Mouse (Mus musculus) CH12.LX (cell line): Measurements from ENCODE around the gene Gm20532. TPM values are rescaled to one million over a fixed set of nuclear protein-coding genes. Genes with fewer than 3 reads are reported as not detected.

ENCODE experiments used
- DNase-seq: peaks from one replicate; pipeline ENCODE4 v3.0.0-alpha.2; 2013; ENCODE audit errors: extremely low read depth
- H3K27ac ChIP-seq: 2 replicates; pipeline ENCODE4 v1.5.1; 2012; ENCODE audit warnings: low read depth, mild to moderate bottlenecking, control low read depth, moderate library complexity; ENCODE audit not compliant: insufficient read depth
- H3K27me3 ChIP-seq: replicated peaks from 2 replicates; pipeline ENCODE3; 2012; ENCODE audit warnings: inconsistent platforms
- H3K36me3 ChIP-seq, 2 experiments: replicated peaks in 1 of 2; 2 replicates each; pipeline versions ENCODE3 to v1.6.1; 2012; ENCODE audit warnings: inconsistent platforms in 1 of 2, low read length in 1 of 2, mild to moderate bottlenecking in 1 of 2, mixed read lengths in 1 of 2, moderate library complexity in 1 of 2; ENCODE audit not compliant: control insufficient read depth in 1 of 2, insufficient read depth in 1 of 2
- H3K4me1 ChIP-seq, 2 experiments: 2 replicates each; pipeline ENCODE4 v1.6.1; 2012; ENCODE audit warnings: inconsistent platforms in 1 of 2, moderate library complexity in 1 of 2; ENCODE audit not compliant: insufficient read depth in 2 of 2, control insufficient read depth in 1 of 2
- H3K4me2 ChIP-seq: 2 replicates; pipeline ENCODE4 v1.6.1; 2012; ENCODE audit warnings: low read depth, mild to moderate bottlenecking, control low read depth; ENCODE audit not compliant: poor library complexity, insufficient read depth, severe bottlenecking
- H3K4me3 ChIP-seq, 3 experiments: fragments of 150-350 bp in 1 of 3; sonication (generic) in 1 of 3; replicated peaks in 1 of 3; 2 replicates each; pipeline versions ENCODE3 to v1.5.1; 2011 to 2012; ENCODE audit warnings: low read depth in 2 of 3, low read length in 2 of 3, mild to moderate bottlenecking in 2 of 3, moderate library complexity in 2 of 3, control low read depth in 1 of 3, improper control_type of control experiment in 1 of 3, inconsistent platforms in 1 of 3, mixed read lengths in 1 of 3; ENCODE audit not compliant: poor library complexity in 1 of 3
- H3K79me2 ChIP-seq: replicated peaks from 2 replicates; pipeline ENCODE4 v1.6.1; 2012; ENCODE audit warnings: mild to moderate bottlenecking, moderate library complexity; ENCODE audit not compliant: control insufficient read depth, poor library complexity, insufficient read depth, severe bottlenecking; ENCODE audit errors: extremely low read depth
- H3K9ac ChIP-seq: 2 replicates; pipeline ENCODE4 v1.6.1; 2012; ENCODE audit warnings: low read depth, mild to moderate bottlenecking, control low read depth, moderate library complexity; ENCODE audit not compliant: insufficient read depth
- H3K9me3 ChIP-seq: replicated peaks from 2 replicates; pipeline ENCODE3; 2012; ENCODE audit warnings: low read length, inconsistent platforms, mixed read lengths
- BHLHE40 ChIP-seq: IDR thresholded peaks from 2 replicates; pipeline ENCODE4 v1.6.1; 2011; ENCODE audit warnings: mild to moderate bottlenecking, low read depth, low read length, improper control_type of control experiment
- CHD1 ChIP-seq: IDR thresholded peaks from 2 replicates; pipeline ENCODE4 v1.6.1; 2012; ENCODE audit warnings: low read depth, low read length, improper control_type of control experiment, inconsistent platforms
- CHD2 ChIP-seq: IDR thresholded peaks from 2 replicates; pipeline ENCODE4 v1.6.1; 2011; ENCODE audit warnings: low read length, improper control_type of control experiment
- CTCF ChIP-seq, 2 experiments: IDR thresholded peaks in 1 of 2; conservative IDR thresholded peaks in 1 of 2; 2 replicates each; pipeline ENCODE4 v1.5.1; 2011 to 2012; ENCODE audit warnings: low read depth in 2 of 2, low read length in 2 of 2, improper control_type of control experiment in 1 of 2, inconsistent platforms in 1 of 2, mild to moderate bottlenecking in 1 of 2, moderate library complexity in 1 of 2
- E2F4 ChIP-seq: IDR thresholded peaks from 2 replicates; pipeline ENCODE4 v1.6.1; 2011; ENCODE audit warnings: low read depth, low read length, improper control_type of control experiment; ENCODE audit not compliant: insufficient replicate concordance
- ELF1 ChIP-seq: IDR thresholded peaks from 2 replicates; pipeline ENCODE4 v1.6.1; 2014; ENCODE audit warnings: low read depth, mild to moderate bottlenecking, inconsistent platforms, low read length, improper control_type of control experiment
- EP300 ChIP-seq: IDR thresholded peaks from 2 replicates; pipeline ENCODE4 v1.6.1; 2011; ENCODE audit warnings: low read length, improper control_type of control experiment
- ETS1 ChIP-seq: conservative IDR thresholded peaks from 2 replicates; pipeline ENCODE4 v1.6.1; 2012; ENCODE audit warnings: low read depth, mild to moderate bottlenecking, inconsistent platforms, low read length, improper control_type of control experiment, moderate library complexity
- GABPA ChIP-seq: IDR thresholded peaks from 2 replicates; pipeline ENCODE4 v1.6.1; 2012; ENCODE audit warnings: low read depth, low read length, improper control_type of control experiment, inconsistent platforms; ENCODE audit not compliant: insufficient replicate concordance
- HCFC1 ChIP-seq: IDR thresholded peaks from 2 replicates; pipeline ENCODE4 v1.6.1; 2012; ENCODE audit warnings: low read depth, mild to moderate bottlenecking, inconsistent platforms, low read length, improper control_type of control experiment
- IRF4 ChIP-seq: IDR thresholded peaks from 2 replicates; pipeline ENCODE4 v1.6.1; 2014; ENCODE audit warnings: low read depth, mild to moderate bottlenecking, inconsistent platforms, low read length, improper control_type of control experiment
- JUN ChIP-seq: IDR thresholded peaks from 2 replicates; pipeline ENCODE4 v1.6.1; 2011; ENCODE audit warnings: low read depth, mild to moderate bottlenecking, low read length, improper control_type of control experiment, moderate library complexity; ENCODE audit not compliant: insufficient read depth
- JUND ChIP-seq: conservative IDR thresholded peaks from 2 replicates; pipeline ENCODE4 v1.6.1; 2011; ENCODE audit warnings: low read depth, low read length, improper control_type of control experiment
- KAT2A ChIP-seq: IDR thresholded peaks from 2 replicates; pipeline ENCODE4 v1.6.1; 2012; ENCODE audit warnings: low read length, improper control_type of control experiment, inconsistent platforms; ENCODE audit not compliant: insufficient replicate concordance
- MAFK ChIP-seq: IDR thresholded peaks from 2 replicates; pipeline ENCODE4 v1.6.1; 2011; ENCODE audit warnings: low read length, improper control_type of control experiment; ENCODE audit not compliant: insufficient replicate concordance
- MAX ChIP-seq: IDR thresholded peaks from 2 replicates; pipeline ENCODE4 v1.6.1; 2011; ENCODE audit warnings: low read length, improper control_type of control experiment
- MAZ ChIP-seq: IDR thresholded peaks from 2 replicates; pipeline ENCODE4 v1.6.1; 2012; ENCODE audit warnings: low read depth, mild to moderate bottlenecking, inconsistent platforms, low read length, improper control_type of control experiment, moderate library complexity
- MEF2A ChIP-seq: IDR thresholded peaks from 2 replicates; pipeline ENCODE4 v1.6.1; 2014; ENCODE audit warnings: low read depth, mild to moderate bottlenecking, inconsistent platforms, low read length, improper control_type of control experiment, borderline replicate concordance
- MXI1 ChIP-seq: IDR thresholded peaks from 2 replicates; pipeline ENCODE4 v1.6.1; 2011; ENCODE audit warnings: mild to moderate bottlenecking, low read depth, low read length, improper control_type of control experiment
- MYC ChIP-seq: IDR thresholded peaks from 2 replicates; pipeline ENCODE4 v1.6.1; 2011; ENCODE audit warnings: low read depth, mild to moderate bottlenecking, improper control_type of control experiment, low read length
- NELFE ChIP-seq: IDR thresholded peaks from 2 replicates; pipeline ENCODE4 v1.6.1; 2011; ENCODE audit warnings: low read depth, low read length, improper control_type of control experiment
- NRF1 ChIP-seq: IDR thresholded peaks from 2 replicates; pipeline ENCODE4 v1.6.1; 2014; ENCODE audit warnings: low read depth, mild to moderate bottlenecking, inconsistent platforms, low read length, improper control_type of control experiment, moderate library complexity
- PAX5 ChIP-seq: IDR thresholded peaks from 2 replicates; pipeline ENCODE4 v1.6.1; 2012; ENCODE audit warnings: low read length, inconsistent platforms, mixed read lengths
- POLR2A ChIP-seq: IDR thresholded peaks from 2 replicates; pipeline ENCODE4 v1.6.1; 2011; ENCODE audit warnings: low read depth, mild to moderate bottlenecking, improper control_type of control experiment, low read length
- POLR2AphosphoS2 ChIP-seq: IDR thresholded peaks from 2 replicates; pipeline ENCODE4 v1.6.1; 2011; ENCODE audit warnings: low read depth, low read length, improper control_type of control experiment
- RAD21 ChIP-seq: IDR thresholded peaks from 2 replicates; pipeline ENCODE4 v1.6.1; 2011; ENCODE audit warnings: low read depth, mild to moderate bottlenecking, low read length, improper control_type of control experiment, moderate library complexity
- RCOR1 ChIP-seq: conservative IDR thresholded peaks from 2 replicates; pipeline ENCODE4 v1.6.1; 2012; ENCODE audit warnings: low read depth, mild to moderate bottlenecking, inconsistent platforms, low read length, improper control_type of control experiment
- SIN3A ChIP-seq: IDR thresholded peaks from 2 replicates; pipeline ENCODE4 v1.6.1; 2012; ENCODE audit warnings: low read length, improper control_type of control experiment, inconsistent platforms
- SMC3 ChIP-seq: IDR thresholded peaks from 2 replicates; pipeline ENCODE4 v1.6.1; 2011; ENCODE audit warnings: low read depth, low read length, improper control_type of control experiment
- TBP ChIP-seq: conservative IDR thresholded peaks from 2 replicates; pipeline ENCODE4 v1.6.1; 2011; ENCODE audit warnings: low read depth, low read length, improper control_type of control experiment
- TCF12 ChIP-seq: IDR thresholded peaks from 2 replicates; pipeline ENCODE4 v1.6.1; 2014; ENCODE audit warnings: low read depth, mild to moderate bottlenecking, inconsistent platforms, low read length, improper control_type of control experiment
- UBTF ChIP-seq: IDR thresholded peaks from 2 replicates; pipeline ENCODE4 v1.6.1; 2012; ENCODE audit warnings: low read depth, mild to moderate bottlenecking, inconsistent platforms, low read length, improper control_type of control experiment, moderate library complexity
- USF1 ChIP-seq: IDR thresholded peaks from 2 replicates; pipeline ENCODE4 v1.6.1; 2014; ENCODE audit warnings: low read depth, mild to moderate bottlenecking, inconsistent platforms, low read length, improper control_type of control experiment
- USF2 ChIP-seq: conservative IDR thresholded peaks from 2 replicates; pipeline ENCODE4 v1.6.1; 2011; ENCODE audit warnings: low read depth, low read length, improper control_type of control experiment
- ZC3H11A ChIP-seq: IDR thresholded peaks from 2 replicates; pipeline ENCODE4 v1.6.1; 2012; ENCODE audit warnings: low read depth, mild to moderate bottlenecking, inconsistent platforms, low read length, improper control_type of control experiment
- ZKSCAN1 ChIP-seq: IDR thresholded peaks from 2 replicates; pipeline ENCODE4 v1.6.1; 2012; ENCODE audit warnings: low read depth, inconsistent platforms, low read length, improper control_type of control experiment, borderline replicate concordance
- ZMIZ1 ChIP-seq: IDR thresholded peaks from 2 replicates; pipeline ENCODE4 v1.6.1; 2012; ENCODE audit warnings: low read depth, mild to moderate bottlenecking, inconsistent platforms, low read length, improper control_type of control experiment
- ZNF384 ChIP-seq: IDR thresholded peaks from 2 replicates; pipeline ENCODE4 v1.6.1; 2012; ENCODE audit warnings: low read depth, low read length, improper control_type of control experiment, inconsistent platforms
- dilution Hi-C: fragments of 300-500 bp; cut with MboI; formaldehyde crosslinking; loops from 2 replicates; pipeline ENCODE4 v1.14.3; 2020; ENCODE audit warnings: low sequenced_read_pairs; ENCODE audit not compliant: extremely low pct_unique_long_range_greater_than_20kb, extremely low pct_ligation_motif_present
- in situ Hi-C: fragments of 300-500 bp; cut with MboI; formaldehyde crosslinking; loops from 3 replicates; pipeline ENCODE4 v1.14.3; 2019; ENCODE audit warnings: low sequenced_read_pairs, low pct_ligation_motif_present, low pct_unique_long_range_greater_than_20kb, mixed read lengths
- polyA plus RNA-seq: library from polyadenylated mRNA; unstranded; fragments of >175 nt; gene quantifications from 2 replicates; pipeline ENCODE4 v1.2.1, GENCODE M21; 2012; ENCODE audit warnings: low read depth; ENCODE audit not compliant: insufficient read length
- total RNA-seq, 2 experiments: library from RNA; depleted of rRNA; stranded (reverse); fragments of 300-350 nt in 1 of 2; fragments of >200 nt in 1 of 2; gene quantifications; 2 replicates each; pipeline ENCODE4 v1.2.3; 2012 to 2014

Gm20532 gene
- total and polyA plus RNA-seq, 3 experiments: not detected

GRCm38 (mm10) chr2:26566221-26566620 lies 20.2 kb upstream of the Gm20532 start:
- peak; percentile 73 for DNase-seq
- in situ Hi-C loops: loop anchor here (10.0 kb wide), 1 partner anchor 401 kb away; no protein-coding TSS in a partner anchor

GRCm38 (mm10) chr2:26570034-26570433 lies 16.4 kb upstream of the Gm20532 start:
- in situ Hi-C loops (no loop called here), dilution Hi-C loops (no loop called here)
- no peak overlapping the region for H3K9ac ChIP-seq
- no peaks in the 10 kb centered on the region for H3K36me3 ChIP-seq
- DNase-seq: peak; percentile 62
- H3K27me3 ChIP-seq: peaks cover 2% of the 10 kb centered on the region
- no peak overlapping the region for H3K4me3 ChIP-seq
- no peaks in the 10 kb centered on the region for H3K79me2 ChIP-seq
- no peaks in the 10 kb centered on the region for H3K9me3 ChIP-seq
- H3K4me1 ChIP-seq: peaks cover 12 to 35% of the 10 kb centered on the region in 2 experiments
- no peak overlapping the region for H3K27ac ChIP-seq
- H3K4me2 ChIP-seq: no peak overlapping the region
- TF ChIP-seq ZNF384: no peak
- TF ChIP-seq ZKSCAN1: no peak
- peak; percentile 89 for TF ChIP-seq RAD21
- no peak for TF ChIP-seq E2F4
- no peak for TF ChIP-seq ZMIZ1
- no peak for TF ChIP-seq USF2
- no peak for TF ChIP-seq ELF1
- TF ChIP-seq GABPA: no peak
- TF ChIP-seq ZC3H11A: 0 out of 2 replicates have a peak, but pooled peaks have one; percentile 18
- no peak for TF ChIP-seq CHD1
- no peak for TF ChIP-seq BHLHE40
- TF ChIP-seq SMC3: peak; percentile 74
- TF ChIP-seq MXI1: no peak
- no peak for TF ChIP-seq MEF2A
- TF ChIP-seq NELFE: no peak
- TF ChIP-seq SIN3A: no peak
- no peak for TF ChIP-seq CHD2
- no peak for TF ChIP-seq PAX5
- TF ChIP-seq TBP: no peak

More at GRCm38 (mm10) chr2:26566221-26566620, 20.2 kb upstream of the Gm20532 start:
- no peak overlapping the region for H3K27ac ChIP-seq
- no peak overlapping the region for H3K4me3 ChIP-seq
- no peaks in the 10 kb centered on the region for H3K79me2 ChIP-seq
- no peak overlapping the region for H3K4me2 ChIP-seq
- dilution Hi-C loops: no loop called here
- H3K9ac ChIP-seq: no peak overlapping the region
- peaks cover 2% of the 10 kb centered on the region for H3K27me3 ChIP-seq
- H3K9me3 ChIP-seq: no peaks in the 10 kb centered on the region
- peak; percentile 45 for TF ChIP-seq MAX
- no peak for TF ChIP-seq UBTF
- TF ChIP-seq POLR2AphosphoS2: no peak
- TF ChIP-seq NRF1: no peak
- peak; percentile 22 to 97; a peak in 2 of 4 replicates for TF ChIP-seq CTCF (conservative IDR thresholded peaks at IDR 0.05 in 1 of 2, IDR thresholded peaks at IDR 0.05 in 1 of 2; ENCODE audit: low read depth in 2 of 2, low read length in 2 of 2)
- TF ChIP-seq MYC: no peak
- TF ChIP-seq ZNF384: no peak
- TF ChIP-seq TCF12: peak; percentile 55; the same call in 1 of the 2 replicates
- peak; percentile 79 for TF ChIP-seq ZC3H11A
- TF ChIP-seq RAD21: peak; percentile 100
- TF ChIP-seq RCOR1: no peak
- no peak for TF ChIP-seq EP300
- no peak for TF ChIP-seq JUN
- TF ChIP-seq MEF2A: no peak
- TF ChIP-seq ETS1: no peak; the same call in 1 of the 2 replicates
- TF ChIP-seq PAX5: no peak
- no peak for TF ChIP-seq CHD1
- no peak for TF ChIP-seq USF2
- no peak for TF ChIP-seq BHLHE40
- TF ChIP-seq GABPA: no peak
- no peak for TF ChIP-seq MXI1
- no peak for TF ChIP-seq ZKSCAN1
- TF ChIP-seq USF1: no peak
- no peak for TF ChIP-seq SIN3A
- no peak for TF ChIP-seq JUND
- no peak for TF ChIP-seq ZMIZ1
- no peak for TF ChIP-seq MAFK
- no peak for TF ChIP-seq CHD2
- TF ChIP-seq TBP: no peak
- TF ChIP-seq POLR2A: no peak
- peak; percentile 50; the same call in 1 of the 2 replicates for TF ChIP-seq ELF1
- TF ChIP-seq HCFC1: peak; percentile 30; the same call in 1 of the 2 replicates
- no peak for TF ChIP-seq E2F4
- TF ChIP-seq MAZ: no peak
- TF ChIP-seq IRF4: peak; percentile 51; the same call in 1 of the 2 replicates
- TF ChIP-seq SMC3: peak; percentile 96
- no peak for TF ChIP-seq NELFE
- no peak for TF ChIP-seq KAT2A
- peaks cover 7 to 31% of the 10 kb centered on the region in 2 experiments; a peak in 3 of 4 replicates for H3K4me1 ChIP-seq
- no peaks in the 10 kb centered on the region for H3K36me3 ChIP-seq
